Mouse (Mus musculus) limb, embryonic 15.5 days (tissue): Measurements from ENCODE around the gene Spata6. TPM values are rescaled to one million over a fixed set of nuclear protein-coding genes. Genes with fewer than 3 reads are reported as not detected.

Experiments
- ATAC-seq: fragments of 200-750 bp; cut with Nextera tagmentation; 2 replicates; pipeline ENCODE4 v1.8.0; 2017; ENCODE audit warnings: low read depth, moderate TSS enrichment; ENCODE audit not compliant: insufficient number of reproducible peaks, low FRiP score, low TSS enrichment
- H3K27ac ChIP-seq: fragments of 300-500 bp; sonication (generic); 2 replicates; pipeline ENCODE4 v1.5.1; 2015; ENCODE audit warnings: moderate library complexity, mild to moderate bottlenecking, inconsistent platforms
- H3K27me3 ChIP-seq: fragments of 300-500 bp; sonication (generic); 2 replicates; pipeline ENCODE4 v1.6.1; 2015; ENCODE audit warnings: inconsistent platforms
- H3K36me3 ChIP-seq: fragments of 300-500 bp; sonication (generic); 2 replicates; pipeline ENCODE4 v1.6.1; 2015; ENCODE audit warnings: inconsistent platforms
- H3K4me1 ChIP-seq: fragments of 300-500 bp; sonication (generic); 2 replicates; pipeline ENCODE4 v1.6.1; 2015; ENCODE audit warnings: inconsistent platforms
- H3K4me2 ChIP-seq: fragments of 300-500 bp; sonication (generic); 2 replicates; pipeline ENCODE4 v1.6.1; 2015; ENCODE audit warnings: mild to moderate bottlenecking, inconsistent platforms
- H3K4me3 ChIP-seq: fragments of 300-500 bp; sonication (generic); 2 replicates; pipeline ENCODE4 v1.5.1; 2015; ENCODE audit warnings: mild to moderate bottlenecking, inconsistent platforms
- H3K9ac ChIP-seq: fragments of 300-500 bp; sonication (generic); 2 replicates; pipeline ENCODE4 v1.6.1; 2015; ENCODE audit warnings: inconsistent platforms
- H3K9me3 ChIP-seq: fragments of 300-500 bp; sonication (generic); 2 replicates; pipeline ENCODE4 v1.6.1; 2016; ENCODE audit warnings: inconsistent platforms
- WGBS: fragments of 180-500 bp; shearing (Covaris S2); methylation state at CpG from one replicate; pipeline ENCODE4 v1.1.7; 2015; 5-methylcytosine and 5-hydroxymethylcytosine counted together
- polyA plus RNA-seq: library from polyadenylated mRNA; unstranded; fragments of >200 nt; fragmentation: Nextera tagmentation; extraction: Ambion mirVana; gene quantifications from 2 replicates; pipeline ENCODE4 v1.2.1, GENCODE M21; 2015

The Spata6 gene
- polyA plus RNA-seq: 25.8 and 28.3 TPM in 2 replicates

DNA sequence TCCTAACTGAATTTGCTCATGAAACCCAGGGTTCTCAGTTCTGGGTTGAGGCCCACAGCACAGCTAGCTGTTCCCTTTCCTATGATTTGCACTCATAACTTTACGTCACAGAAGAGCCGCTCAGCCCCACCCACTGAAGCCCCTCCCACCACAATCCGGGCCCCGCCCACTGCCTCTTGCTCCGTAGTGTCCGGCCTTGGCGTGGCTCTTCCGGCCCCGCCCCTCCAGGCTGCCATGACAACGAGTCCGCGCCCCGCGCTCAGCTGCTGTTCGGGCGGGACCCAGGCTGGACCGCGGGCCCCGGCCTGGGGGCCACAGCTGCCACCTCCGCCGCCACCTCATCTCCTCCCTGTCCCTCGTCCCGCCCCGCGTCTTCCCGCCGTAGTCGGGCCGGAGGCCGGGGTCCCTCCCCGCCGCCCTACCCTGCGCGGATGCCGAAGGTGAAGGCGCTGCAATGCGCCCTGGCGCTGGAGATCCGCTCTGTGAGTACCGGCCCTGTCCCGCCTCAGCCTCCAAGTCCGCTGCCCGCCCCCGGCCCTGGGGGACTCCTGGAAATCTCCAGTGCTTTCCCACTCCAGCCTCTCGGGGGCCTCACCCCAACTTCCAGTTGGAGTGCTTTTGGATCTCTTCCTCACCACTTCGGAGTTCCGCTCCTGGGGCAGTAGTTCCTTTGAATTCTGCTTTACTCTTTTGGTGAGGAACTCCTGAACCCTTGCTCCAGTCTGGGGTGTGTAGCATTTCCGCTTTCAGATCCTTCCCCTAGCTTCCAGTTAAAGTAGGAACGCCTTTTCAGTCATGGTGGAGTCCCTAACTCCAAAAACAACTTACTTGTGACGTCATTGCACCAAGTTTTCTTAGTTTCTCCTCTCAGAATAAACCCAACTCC lies at the start of gene Spata6:
Gene Spata6, plus strand, starts transcription at position 209 of the 886 bp plus-strand sequence.
- Histone ChIP-seq H3K4me1 (peaks cover 11% of the 10 kb centered on the region), H3K9ac (peak within 1 kb of the TSS; percentile 65), H3K36me3 (0 out of 2 replicates have a peak, but pooled peaks cover 5% of the 10 kb centered on the region), H3K4me2 (peak within 1 kb of the TSS; percentile 67), H3K4me3 (peak within 1 kb of the TSS; percentile 90), H3K9me3 (no peaks in the 10 kb centered on the region), H3K27ac (peak within 1 kb of the TSS; percentile 92), H3K27me3 (no peaks in the 10 kb centered on the region)
- ATAC-seq: peak; percentile 93
- under 1% methylated on average over 50 of the region's 50 CpGs for WGBS

DNA sequence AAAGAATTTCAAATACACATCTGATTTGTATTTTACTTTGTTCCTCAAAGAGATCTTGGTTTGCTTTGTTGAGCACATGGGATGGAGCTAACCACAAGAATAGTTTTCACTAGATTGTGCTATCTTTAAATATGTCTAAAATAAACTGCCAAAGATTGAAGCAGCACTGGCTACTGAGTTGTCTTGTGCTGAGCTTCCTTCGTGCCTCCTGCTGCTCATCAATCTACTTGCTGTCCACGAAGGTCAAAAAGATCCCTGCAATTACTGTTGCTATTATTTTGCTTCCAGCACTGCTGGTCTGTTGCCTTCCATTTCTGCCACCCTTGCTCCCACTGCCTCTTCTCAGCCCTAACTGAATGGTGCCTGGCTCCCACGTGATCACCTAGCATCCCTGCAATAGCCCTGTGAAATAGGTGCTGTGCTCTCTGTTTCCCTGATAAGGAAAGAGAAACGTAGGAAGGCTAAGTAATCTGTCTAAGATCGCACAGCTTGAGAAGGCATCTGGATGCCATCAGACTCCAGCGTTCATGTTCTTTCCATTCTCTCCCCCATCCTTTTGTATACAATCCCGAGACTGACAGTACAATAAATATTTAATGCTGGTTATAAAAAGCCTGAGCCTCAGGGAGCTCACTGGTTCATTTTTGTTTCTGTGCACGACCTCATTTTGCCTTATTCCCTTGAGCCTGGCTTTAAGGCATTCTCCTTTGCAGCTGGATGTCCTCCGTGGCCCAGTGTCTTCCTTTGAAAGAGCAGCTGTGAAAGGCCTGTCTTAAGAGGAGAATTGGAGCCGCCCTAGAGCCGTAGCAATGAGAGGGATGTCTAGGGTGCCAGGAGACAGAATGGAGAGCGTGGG lies 49.0 kb upstream of the Spata6 start:
- no peaks in the 10 kb centered on the region for H3K36me3 ChIP-seq
- no peak overlapping the region for H3K4me3 ChIP-seq
- H3K27me3 ChIP-seq: no peaks in the 10 kb centered on the region
- no peak overlapping the region for H3K9ac ChIP-seq
- 20% methylated on average over 12 of the region's 12 CpGs for WGBS
- peak overlapping the region; percentile 60 for H3K27ac ChIP-seq
- peaks cover 11% of the 10 kb centered on the region; the same call in 1 of the 2 replicates for H3K4me1 ChIP-seq
- no peaks in the 10 kb centered on the region for H3K9me3 ChIP-seq
- peak; percentile 44; the same call in 1 of the 2 replicates for ATAC-seq
- H3K4me2 ChIP-seq: no peak overlapping the region

DNA sequence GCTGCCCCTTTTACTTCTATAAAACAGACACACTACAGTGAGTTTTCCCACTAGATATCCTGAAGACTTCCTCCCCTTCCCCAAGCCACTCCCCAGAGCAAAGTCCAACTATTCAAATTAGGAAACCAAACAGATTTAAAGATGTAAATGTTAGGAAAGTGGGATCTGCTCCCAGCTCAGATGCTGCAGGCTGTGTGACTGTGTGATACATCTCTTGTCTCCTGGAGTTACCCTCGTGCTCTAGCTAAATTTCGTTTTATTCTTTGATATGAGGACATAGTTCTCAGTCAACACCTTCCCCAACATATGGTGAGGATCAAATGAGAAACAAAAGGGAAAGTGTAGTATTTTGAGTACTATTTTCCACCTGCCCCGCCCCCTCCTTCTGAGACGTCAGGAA lies 48.3 kb upstream of the Spata6 start:
- ATAC-seq: peak; percentile 35; the same call in 1 of the 2 replicates
- peaks cover 11% of the 10 kb centered on the region; the same call in 1 of the 2 replicates for H3K4me1 ChIP-seq
- H3K4me2 ChIP-seq: no peak overlapping the region
- H3K27ac ChIP-seq: peak overlapping the region; percentile 60; the same call in 1 of the 2 replicates
- WGBS: 37% methylated on average over 4 of the region's 4 CpGs
- H3K27me3 ChIP-seq: no peaks in the 10 kb centered on the region
- no peak overlapping the region for H3K9ac ChIP-seq
- H3K36me3 ChIP-seq: no peaks in the 10 kb centered on the region
- H3K4me3 ChIP-seq: no peak overlapping the region
- H3K9me3 ChIP-seq: no peaks in the 10 kb centered on the region

DNA sequence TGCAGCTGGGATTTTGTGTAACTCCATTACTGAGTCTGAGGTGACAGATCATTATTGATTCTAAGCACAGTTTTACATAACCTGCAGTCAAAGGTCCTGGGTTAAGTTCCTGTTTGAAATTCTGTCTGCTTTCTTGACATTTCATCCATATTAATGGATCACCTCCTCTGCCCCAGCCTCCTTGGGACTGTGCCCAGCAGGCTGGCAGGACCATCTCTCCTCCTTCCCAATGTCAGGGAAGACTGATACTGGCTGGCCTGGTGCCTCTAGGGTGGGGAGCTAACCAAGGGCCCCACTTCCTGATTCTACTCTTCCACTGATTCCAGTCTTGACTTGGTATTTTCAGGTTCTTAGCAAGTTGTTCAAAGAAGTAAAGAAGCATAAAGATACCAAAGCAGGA lies 45.9 kb upstream of the Spata6 start:
- Histone ChIP-seq H3K4me1 (peaks cover 11% of the 10 kb centered on the region; the same call in 1 of the 2 replicates), H3K36me3 (no peaks in the 10 kb centered on the region), H3K9ac (no peak overlapping the region), H3K27me3 (no peaks in the 10 kb centered on the region), H3K4me2 (no peak overlapping the region), H3K9me3 (no peaks in the 10 kb centered on the region), H3K4me3 (no peak overlapping the region), H3K27ac (no peak overlapping the region)
- no peak for ATAC-seq

DNA sequence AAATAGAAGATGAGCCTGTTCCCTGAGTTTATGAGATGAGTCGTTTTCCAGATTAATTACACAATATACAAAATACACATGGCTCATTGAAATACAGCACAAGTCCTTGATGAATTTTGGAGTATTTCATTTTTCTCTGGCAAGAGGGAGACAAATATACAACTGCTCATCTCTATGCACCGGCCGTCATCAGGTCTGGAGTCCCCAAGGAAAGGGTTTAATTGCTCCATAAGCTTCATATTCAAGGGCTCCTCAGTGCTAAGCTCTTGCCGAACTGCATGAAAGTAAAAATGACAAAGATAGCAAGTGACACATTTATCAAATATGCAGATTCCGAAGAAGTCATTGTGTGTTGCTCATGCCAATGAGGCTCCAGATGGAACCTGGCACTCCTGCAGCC lies 37.9 kb upstream of the Spata6 start:
- Histone ChIP-seq H3K9me3 (no peaks in the 10 kb centered on the region), H3K4me3 (no peak overlapping the region), H3K4me1 (no peaks in the 10 kb centered on the region), H3K27me3 (no peaks in the 10 kb centered on the region), H3K4me2 (no peak overlapping the region), H3K36me3 (no peaks in the 10 kb centered on the region), H3K27ac (no peak overlapping the region), H3K9ac (no peak overlapping the region)
- no peak for ATAC-seq
- WGBS: 85% methylated on average over 5 of the region's 5 CpGs

GRCm38 (mm10) chr4:111682793-111683192 lies 37.0 kb upstream of the Spata6 start:
- WGBS: 80% methylated on average over 3 of the region's 3 CpGs

GRCm38 (mm10) chr4:111683843-111684242 lies 35.9 kb upstream of the Spata6 start:
- Histone ChIP-seq H3K4me3 (no peak overlapping the region), H3K27ac (no peak overlapping the region), H3K27me3 (no peaks in the 10 kb centered on the region), H3K4me2 (no peak overlapping the region), H3K9ac (no peak overlapping the region), H3K9me3 (no peaks in the 10 kb centered on the region), H3K36me3 (no peaks in the 10 kb centered on the region), H3K4me1 (peaks cover 3% of the 10 kb centered on the region)
- WGBS: 45% methylated on average over 5 of the region's 5 CpGs
- no peak for ATAC-seq

More at GRCm38 (mm10) chr4:111682793-111683192, 37.0 kb upstream of the Spata6 start:
- Histone ChIP-seq H3K9me3 (no peaks in the 10 kb centered on the region), H3K27me3 (no peaks in the 10 kb centered on the region), H3K27ac (no peak overlapping the region), H3K4me1 (peaks cover 3% of the 10 kb centered on the region), H3K36me3 (no peaks in the 10 kb centered on the region), H3K4me3 (no peak overlapping the region), H3K4me2 (no peak overlapping the region), H3K9ac (no peak overlapping the region)
- no peak for ATAC-seq

- WGBS: 74% methylated on average over 2 of the region's 2 CpGs
- Histone ChIP-seq H3K36me3 (no peaks in the 10 kb centered on the region), H3K9ac (no peak overlapping the region), H3K27me3 (no peaks in the 10 kb centered on the region), H3K4me2 (no peak overlapping the region), H3K27ac (no peak overlapping the region), H3K9me3 (no peaks in the 10 kb centered on the region), H3K4me1 (peaks cover 12% of the 10 kb centered on the region), H3K4me3 (no peak overlapping the region)
- ATAC-seq: no peak
Measured at GRCm38 (mm10) chr4:111685951-111686350, 33.8 kb upstream of the Spata6 start.

GRCm38 (mm10) chr4:111686951-111687350 lies 32.8 kb upstream of the Spata6 start:
- peaks cover 20% of the 10 kb centered on the region for H3K4me1 ChIP-seq
- no peaks in the 10 kb centered on the region for H3K27me3 ChIP-seq
- H3K4me3 ChIP-seq: no peak overlapping the region
- no peaks in the 10 kb centered on the region for H3K9me3 ChIP-seq
- H3K27ac ChIP-seq: no peak overlapping the region
- ATAC-seq: no peak
- peak overlapping the region; percentile 24; the same call in 1 of the 2 replicates for H3K4me2 ChIP-seq
- H3K36me3 ChIP-seq: no peaks in the 10 kb centered on the region
- H3K9ac ChIP-seq: no peak overlapping the region
- 6% methylated on average over 9 of the region's 9 CpGs for WGBS

DNA sequence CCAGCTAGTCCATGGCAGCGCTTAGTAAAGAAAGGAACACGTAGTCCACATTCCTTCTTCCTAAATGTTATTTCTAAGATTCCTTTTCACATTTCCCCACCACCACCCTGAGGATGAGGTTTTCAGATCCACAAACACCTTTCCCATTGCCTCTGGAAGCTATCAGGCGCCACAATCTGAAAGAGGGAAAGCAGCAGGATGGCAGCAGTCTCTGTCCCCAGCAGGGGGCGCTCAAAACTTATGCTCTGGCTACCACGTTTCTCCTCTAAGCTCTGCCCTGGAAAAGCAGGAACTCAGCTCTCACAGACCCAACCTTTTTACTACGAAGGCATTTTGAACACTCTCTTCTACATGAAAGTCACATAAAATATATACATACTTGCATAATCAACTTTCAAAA lies 32.2 kb upstream of the Spata6 start:
- no peak for ATAC-seq

GRCm38 (mm10) chr4:111691057-111691543 lies 28.7 kb upstream of the Spata6 start:
- peak; percentile 90 for ATAC-seq
- Histone ChIP-seq H3K36me3 (no peaks in the 10 kb centered on the region), H3K27me3 (no peaks in the 10 kb centered on the region), H3K27ac (peak overlapping the region; percentile 67), H3K4me3 (no peak overlapping the region), H3K4me2 (no peak overlapping the region), H3K4me1 (peaks cover 20% of the 10 kb centered on the region), H3K9ac (no peak overlapping the region), H3K9me3 (no peaks in the 10 kb centered on the region)
- 33% methylated on average over 5 of the region's 5 CpGs for WGBS

More for the DNA sequence above, 32.2 kb upstream of the Spata6 start:
- no peak overlapping the region for H3K4me3 ChIP-seq
- no peaks in the 10 kb centered on the region for H3K27me3 ChIP-seq
- no peaks in the 10 kb centered on the region for H3K36me3 ChIP-seq
- peak overlapping the region; percentile 34; the same call in 1 of the 2 replicates for H3K4me2 ChIP-seq
- WGBS: 15% methylated on average over 6 of the region's 6 CpGs
- H3K9me3 ChIP-seq: no peaks in the 10 kb centered on the region
- H3K9ac ChIP-seq: no peak overlapping the region
- peak overlapping the region; percentile 40; the same call in 1 of the 2 replicates for H3K27ac ChIP-seq
- peaks cover 20% of the 10 kb centered on the region for H3K4me1 ChIP-seq
